Mouse (Mus musculus): ENCODE measurements around the gene Ino80.

- TF ChIP-seq CTCF (IDR thresholded peaks at IDR 0.05; ENCODE audit: insufficient read depth, low read depth, low read length), result no peak
- TF ChIP-seq POLR2A (IDR thresholded peaks at IDR 0.05; ENCODE audit: insufficient read depth, low read depth, low read length), result no peak
Measured at GRCm38 (mm10) chr2:119411016-119411415, 66.5 kb downstream of the Ino80 start.

All from olfactory bulb, adult 2 months (tissue).